Mouse (Mus musculus) midbrain, postnatal 0 days (tissue): ENCODE measurements around the gene Wdr95. TPM values are rescaled to one million over a fixed set of nuclear protein-coding genes. Genes with fewer than 3 reads are reported as not detected.

Experiments
- ATAC-seq: fragments of 200-750 bp; cut with Nextera tagmentation; 2 replicates; pipeline ENCODE4 v1.8.0; 2017; ENCODE audit warnings: moderate number of reproducible peaks, mild to moderate bottlenecking, moderate TSS enrichment, moderate library complexity; ENCODE audit not compliant: low FRiP score
- DNase-seq: peaks from one replicate; pipeline ENCODE4 v3.0.0-alpha.2; 2015; ENCODE audit warnings: low spot score
- H3K27ac ChIP-seq: fragments of 300-500 bp; sonication (generic); 2 replicates; pipeline ENCODE4 v1.5.1; 2014; ENCODE audit warnings: low read depth, mild to moderate bottlenecking, low read length, mixed read lengths
- H3K27me3 ChIP-seq: fragments of 300-500 bp; sonication (generic); 2 replicates; pipeline ENCODE4 v1.6.1; 2014; ENCODE audit warnings: low read length, control low read depth, mixed read lengths; ENCODE audit not compliant: insufficient read depth
- H3K36me3 ChIP-seq: fragments of 300-500 bp; sonication (generic); 2 replicates; pipeline ENCODE4 v1.6.1; 2014; ENCODE audit warnings: low read length, control low read depth, mixed read lengths; ENCODE audit not compliant: insufficient read depth
- H3K4me1 ChIP-seq: fragments of 300-500 bp; sonication (generic); 2 replicates; pipeline ENCODE4 v1.6.1; 2014; ENCODE audit warnings: mild to moderate bottlenecking, control low read depth, antibody characterized with exemption, low read length, mixed read lengths; ENCODE audit not compliant: insufficient read depth
- H3K4me2 ChIP-seq: fragments of 300-500 bp; sonication (generic); 2 replicates; pipeline ENCODE4 v1.6.1; 2014; ENCODE audit warnings: low read depth, mild to moderate bottlenecking, low read length, mixed read lengths; ENCODE audit not compliant: poor library complexity, severe bottlenecking
- H3K4me3 ChIP-seq: fragments of 300-500 bp; sonication (generic); 2 replicates; pipeline ENCODE4 v1.5.1; 2014; ENCODE audit warnings: low read depth, mild to moderate bottlenecking, low read length, moderate library complexity
- H3K9ac ChIP-seq: fragments of 300-500 bp; sonication (generic); replicated peaks from 2 replicates; pipeline ENCODE4 v1.6.1; 2014; ENCODE audit warnings: mild to moderate bottlenecking, low read length, moderate library complexity, mixed read lengths; ENCODE audit not compliant: poor library complexity, severe bottlenecking
- H3K9me3 ChIP-seq: fragments of 300-500 bp; sonication (generic); 2 replicates; pipeline ENCODE4 v1.6.1; 2016; ENCODE audit warnings: low read length, control low read depth
- CTCF ChIP-seq: IDR thresholded peaks from 2 replicates; pipeline ENCODE4 v1.5.1; 2016; ENCODE audit warnings: antibody characterized with exemption, mild to moderate bottlenecking
- WGBS: fragments of 180-500 bp; shearing (Covaris S2); extraction: QIAGEN DNeasy Blood & Tissue Kit; methylation state at CpG from one replicate; pipeline ENCODE4 v1.1.7; 2014; 5-methylcytosine and 5-hydroxymethylcytosine counted together
- polyA plus RNA-seq: library from polyadenylated mRNA; unstranded; fragments of >200 nt; fragmentation: Nextera tagmentation; extraction: Ambion mirVana; gene quantifications from 2 replicates; pipeline ENCODE4 v1.2.1, GENCODE M21; 2015
- total RNA-seq: library from RNA; depleted of rRNA; stranded (reverse); fragments of >200 nt; gene quantifications from 2 replicates; pipeline ENCODE4 v1.2.3, GENCODE M21; 2014

The Wdr95 gene
- total and polyA plus RNA-seq, 2 experiments from 2014 or later: 0.33 to 0.41 TPM

- no peak overlapping the region for H3K9ac ChIP-seq
- peak; percentile 67 for ATAC-seq
- H3K27me3 ChIP-seq: no peaks in the 10 kb centered on the region
- H3K4me1 ChIP-seq: peaks cover 21% of the 10 kb centered on the region
- TF ChIP-seq CTCF: no peak
- peak overlapping the region; percentile 89 for H3K27ac ChIP-seq
- H3K4me2 ChIP-seq: peak overlapping the region; percentile 5; the same call in 1 of the 2 replicates
- DNase-seq: peak; percentile 63
- H3K9me3 ChIP-seq: no peaks in the 10 kb centered on the region
- H3K36me3 ChIP-seq: no peaks in the 10 kb centered on the region
- no peak overlapping the region for H3K4me3 ChIP-seq
- 8% methylated on average over 11 of the region's 11 CpGs for WGBS
These were observed 40.0 kb upstream of the Wdr95 start for GRCm38 (mm10) chr5:149488360-149489021.

GRCm38 (mm10) chr5:149489136-149489535 is 39.3 kb upstream of the Wdr95 start:
- Histone ChIP-seq H3K9ac (no peak overlapping the region), H3K4me2 (peak overlapping the region; percentile 32), H3K27ac (peak overlapping the region; percentile 89), H3K4me1 (peaks cover 21% of the 10 kb centered on the region), H3K4me3 (peak overlapping the region; percentile 15; the same call in 1 of the 2 replicates), H3K9me3 (no peaks in the 10 kb centered on the region), H3K36me3 (no peaks in the 10 kb centered on the region), H3K27me3 (no peaks in the 10 kb centered on the region)
- 7% methylated on average over 11 of the region's 11 CpGs for WGBS
- TF ChIP-seq CTCF: no peak
- DNase-seq: peak; percentile 94
- ATAC-seq: peak; percentile 92

- peak; percentile 62 for TF ChIP-seq CTCF
- no peaks in the 10 kb centered on the region for H3K27me3 ChIP-seq
- H3K9ac ChIP-seq: no peak overlapping the region
- ATAC-seq (no peak), DNase-seq (peak; percentile 46)
- no peak overlapping the region for H3K4me2 ChIP-seq
- peaks cover 21% of the 10 kb centered on the region for H3K4me1 ChIP-seq
- WGBS: 39% methylated on average over 15 of the region's 15 CpGs
- H3K9me3 ChIP-seq: no peaks in the 10 kb centered on the region
- H3K36me3 ChIP-seq: no peaks in the 10 kb centered on the region
- no peak overlapping the region for H3K4me3 ChIP-seq
- H3K27ac ChIP-seq: peak overlapping the region; percentile 89
These were observed 38.2 kb upstream of the Wdr95 start for GRCm38 (mm10) chr5:149490275-149490674.

- H3K4me3 ChIP-seq: no peak overlapping the region
- peak overlapping the region; percentile 57; the same call in 1 of the 2 replicates for H3K27ac ChIP-seq
- ATAC-seq: no peak
- 0 out of 2 replicates have a peak overlapping the region, but pooled peaks have one; percentile 13 for H3K9ac ChIP-seq
- no peak overlapping the region for H3K4me2 ChIP-seq
- no peaks in the 10 kb centered on the region for H3K9me3 ChIP-seq
- H3K4me1 ChIP-seq: peaks cover 5% of the 10 kb centered on the region; the same call in 1 of the 2 replicates
- no peaks in the 10 kb centered on the region for H3K27me3 ChIP-seq
- TF ChIP-seq CTCF: no peak
- no peaks in the 10 kb centered on the region for H3K36me3 ChIP-seq
- DNase-seq: peak; percentile 50
- 17% methylated on average over 6 of the region's 6 CpGs for WGBS
These were observed 32.8 kb upstream of the Wdr95 start for GRCm38 (mm10) chr5:149495655-149496054.

GRCm38 (mm10) chr5:149496401-149497066 is 31.9 kb upstream of the Wdr95 start:
- DNase-seq (peak; percentile 27), ATAC-seq (no peak)
- Histone ChIP-seq H3K27me3 (no peaks in the 10 kb centered on the region), H3K9me3 (no peaks in the 10 kb centered on the region), H3K9ac (no peak overlapping the region), H3K4me3 (no peak overlapping the region), H3K4me2 (no peak overlapping the region), H3K4me1 (no peaks in the 10 kb centered on the region), H3K36me3 (no peaks in the 10 kb centered on the region), H3K27ac (peak overlapping the region; percentile 57)
- WGBS: 30% methylated on average over 12 of the region's 12 CpGs
- TF ChIP-seq CTCF: no peak

- H3K36me3 ChIP-seq: no peaks in the 10 kb centered on the region
- ATAC-seq (no peak), DNase-seq (no peak)
- no peaks in the 10 kb centered on the region for H3K4me1 ChIP-seq
- H3K27me3 ChIP-seq: no peaks in the 10 kb centered on the region
- no peaks in the 10 kb centered on the region for H3K9me3 ChIP-seq
- no peak overlapping the region for H3K9ac ChIP-seq
- no peak overlapping the region for H3K4me2 ChIP-seq
- 59% methylated on average over 4 of the region's 4 CpGs for WGBS
- no peak for TF ChIP-seq CTCF
- no peak overlapping the region for H3K27ac ChIP-seq
- H3K4me3 ChIP-seq: no peak overlapping the region
These were observed 28.5 kb upstream of the Wdr95 start for GRCm38 (mm10) chr5:149499936-149500335.
